Comparison of ENCODE assay signal across 34 mouse cellular contexts in genomic region chr15:99549901-99550300, GRCm38 (mm10). TPM values are rescaled to one million over a fixed set of nuclear protein-coding genes. Genes with fewer than 3 reads are reported as not detected.
DNase-seq lines count a peak whose midpoint lies in the region; TF ChIP-seq lines count a peak whose summit lies in the region.
"Had no signal": no experiment of that assay in that cellular context is flagged by ENCODE, and none has a peak within 500 bp of the region (broad histone marks: within the 10 kb centered on the region; RNA-seq: fewer than 3 reads in every experiment).

No protein-coding gene starts in this region.

- no peaks in the 10 kb centered on the region for H3K4me1 ChIP-seq in ES-Bruce4 (ENCODE audit: control insufficient read depth, insufficient read depth, low read length)
- no peaks in the 10 kb centered on the region for H3K4me1 ChIP-seq in lung, adult 2 months (ENCODE audit: control insufficient read depth, insufficient read depth, low read length)
- H3K4me1 ChIP-seq: forebrain, embryonic 13.5 days; heart, embryonic 12.5 days; heart, embryonic 15.5 days had no signal

- H3K27ac ChIP-seq in ES-Bruce4 (ENCODE audit: insufficient read depth, low read length): no peak overlapping the region
- H3K27ac ChIP-seq: embryonic facial prominence, embryonic 10.5 days; embryonic facial prominence, embryonic 13.5 days; forebrain, embryonic 10.5 days; forebrain, embryonic 13.5 days; heart, embryonic 15.5 days; hindbrain, embryonic 14.5 days; hindbrain, postnatal 0 days had no signal

- no peak for TF ChIP-seq CTCF in ES-Bruce4 (IDR thresholded peaks at IDR 0.05; ENCODE audit: low read depth, low read length)
- no peak for TF ChIP-seq CTCF in lung, adult 2 months (IDR thresholded peaks at IDR 0.05; ENCODE audit: insufficient read depth, low read length)

- intact Hi-C loops in left cerebral cortex, postnatal 36 days (cut with DNase I): no loop called here

- 63% methylated on average over 2 of the region's 2 CpGs for WGBS in lung, adult 2 months

- no peak for TF ChIP-seq POLR2A in ES-Bruce4 (IDR thresholded peaks at IDR 0.05; ENCODE audit: insufficient read depth, low read length)
- TF ChIP-seq POLR2A in lung, adult 2 months (IDR thresholded peaks at IDR 0.05; ENCODE audit: borderline replicate concordance, extremely low read depth, low read depth, low read length): no peak

- peak; percentile 33 for DNase-seq in 3T3-L1 (ENCODE audit: low read depth, low spot score)
- peak; percentile 56 for DNase-seq in NIH3T3 (ENCODE audit: low read depth)
- DNase-seq in fibroblast of lung, adult 2 months (ENCODE audit: low read depth): peak; percentile 62
- DNase-seq in lung, adult 2 months: no peak
- DNase-seq in left cerebral cortex, postnatal 36 days (ENCODE audit: low spot score in 2 of 2): no peak
- DNase-seq: adrenal gland, postnatal 10 days; adrenal gland, postnatal 36 days; cerebellum, adult 11 months; cerebellum, adult 8-10 months; cerebellum, postnatal 10 days; cerebellum, postnatal 36 days; embryo, embryonic 11 days; gastrocnemius, postnatal 25 days; heart, postnatal 10 days; heart, postnatal 36 days; kidney, adult 18-20 months; kidney, adult 9 months had no signal

- no peak overlapping the region for H3K4me3 ChIP-seq in ES-Bruce4 (ENCODE audit: low read depth, low read length)
- H3K4me3 ChIP-seq in lung, adult 2 months (replicated peaks; ENCODE audit: extremely low read depth, low read depth, low read length): no peak overlapping the region
- H3K4me3 ChIP-seq: embryonic facial prominence, embryonic 10.5 days; embryonic facial prominence, embryonic 13.5 days; erythroblast, embryonic 14.5 days; forebrain, embryonic 10.5 days; forebrain, embryonic 13.5 days; heart, embryonic 12.5 days; heart, embryonic 15.5 days had no signal

- H3K36me3 ChIP-seq in ES-Bruce4 (ENCODE audit: control insufficient read depth, insufficient read depth, low read length, poor library complexity, severe bottlenecking): no peaks in the 10 kb centered on the region
- H3K36me3 ChIP-seq: embryonic facial prominence, embryonic 10.5 days; embryonic facial prominence, embryonic 13.5 days; forebrain, embryonic 10.5 days; heart, embryonic 12.5 days; heart, embryonic 15.5 days had no signal

- H3K9ac ChIP-seq in ES-Bruce4 (ENCODE audit: low read depth, poor library complexity, severe bottlenecking): no peak overlapping the region
- H3K9ac ChIP-seq: embryonic facial prominence, embryonic 13.5 days; forebrain, embryonic 13.5 days; heart, embryonic 12.5 days; heart, embryonic 15.5 days; hindbrain, embryonic 14.5 days had no signal

- H3K27me3 ChIP-seq in ES-Bruce4 (ENCODE audit: control insufficient read depth, insufficient read depth, low read length, poor library complexity, severe bottlenecking): no peaks in the 10 kb centered on the region
- H3K27me3 ChIP-seq: forebrain, embryonic 13.5 days; Patski had no signal

- no peaks in the 10 kb centered on the region for H3K9me3 ChIP-seq in ES-Bruce4 (replicated peaks; ENCODE audit: control insufficient read depth, insufficient read depth, low read length, poor library complexity, severe bottlenecking)
- H3K9me3 ChIP-seq: embryonic facial prominence, embryonic 10.5 days; embryonic facial prominence, embryonic 13.5 days; forebrain, embryonic 10.5 days; forebrain, embryonic 13.5 days; heart, embryonic 12.5 days; heart, embryonic 15.5 days had no signal

- TF ChIP-seq EP300 in ES-Bruce4 (IDR thresholded peaks at IDR 0.05; ENCODE audit: insufficient read depth, low read depth, low read length): 0 out of 2 replicates have a peak, but pooled peaks have one; percentile 38

RNA-seq across cellular contexts. Expression of gene Faim2, which starts 21.9 kb away (rescaled TPM):
- polyA plus RNA-seq in ES-Bruce4 (2011; ENCODE audit: insufficient read depth, insufficient read length, low read depth, missing spikeins): 0.72 and 0.90 TPM in 2 replicates
- polyA plus RNA-seq in lung, adult 2 months (2012; rRNA removed): 17.4 and 29.7 TPM in 2 replicates
- total RNA-seq in left cerebral cortex, postnatal 36 days (2021): 100 to 1,000 TPM; 365 to 407 TPM
- polyA plus RNA-seq: erythroblast, embryonic 14.5 days had no signal

RNA-seq across cellular contexts. Expression of gene Aqp2, which starts 29.0 kb away (rescaled TPM):
- not detected in 2 replicates for polyA plus RNA-seq in ES-Bruce4 (2011; ENCODE audit: insufficient read depth, insufficient read length, low read depth, missing spikeins)
- 1.1 and 1.3 TPM in 2 replicates for polyA plus RNA-seq in lung, adult 2 months (2012; rRNA removed)
- total RNA-seq in left cerebral cortex, postnatal 36 days (2021): not detected
- total RNA-seq: gastrocnemius, postnatal 25 days; heart, adult 18-20 months; heart, postnatal 10 days; heart, postnatal 36 days; hindbrain, postnatal 0 days had no signal
- polyA plus RNA-seq: activated CD4-positive, CD25-positive, alpha-beta regulatory T cell, adult 4 months; embryonic facial prominence, embryonic 10.5 days; embryonic facial prominence, embryonic 13.5 days; erythroblast, embryonic 14.5 days; forebrain, embryonic 10.5 days; forebrain, embryonic 13.5 days; forebrain, embryonic 16.5 days; heart, embryonic 12.5 days; heart, embryonic 15.5 days; hindbrain, embryonic 11.5 days; hindbrain, embryonic 14.5 days; inflammation-experienced regulatory T-cells, adult 6 months; intestine, embryonic 16.5 days; Patski had no signal

RNA-seq across cellular contexts. Expression of gene Aqp5, which starts 40.7 kb away (rescaled TPM):
- not detected in 2 replicates for polyA plus RNA-seq in ES-Bruce4 (2011; ENCODE audit: insufficient read depth, insufficient read length, low read depth, missing spikeins)
- polyA plus RNA-seq in lung, adult 2 months (2012; rRNA removed): 511 and 692 TPM in 2 replicates
- under 1 TPM; 0.23 to 0.37 TPM for total RNA-seq in left cerebral cortex, postnatal 36 days (2021)
- total RNA-seq: gastrocnemius, postnatal 25 days; heart, postnatal 36 days had no signal
- polyA plus RNA-seq: activated CD4-positive, CD25-positive, alpha-beta regulatory T cell, adult 4 months; embryonic facial prominence, embryonic 10.5 days; erythroblast, embryonic 14.5 days; forebrain, embryonic 10.5 days; inflammation-experienced regulatory T-cells, adult 6 months had no signal

RNA-seq across cellular contexts. Expression of gene Aqp6, which starts 51.3 kb away (rescaled TPM):
- 0.32 and 0.42 TPM in 2 replicates for polyA plus RNA-seq in ES-Bruce4 (2011; ENCODE audit: insufficient read depth, insufficient read length, low read depth, missing spikeins)
- not detected in 2 replicates for polyA plus RNA-seq in lung, adult 2 months (2012; rRNA removed)
- under 1 TPM; 0.48 to 0.81 TPM for total RNA-seq in left cerebral cortex, postnatal 36 days (2021)
- total RNA-seq: adrenal gland, postnatal 10 days; adrenal gland, postnatal 36 days; gastrocnemius, postnatal 25 days; heart, postnatal 10 days; heart, postnatal 36 days had no signal
- polyA plus RNA-seq: activated CD4-positive, CD25-positive, alpha-beta regulatory T cell, adult 4 months; embryonic facial prominence, embryonic 10.5 days; embryonic facial prominence, embryonic 13.5 days; erythroblast, embryonic 14.5 days; forebrain, embryonic 10.5 days; forebrain, embryonic 13.5 days; forebrain, embryonic 16.5 days; heart, embryonic 12.5 days; heart, embryonic 15.5 days; inflammation-experienced regulatory T-cells, adult 6 months; intestine, embryonic 16.5 days; Patski had no signal

Comparison
In these comparisons a context has a peak if more than half of its experiments do, and no peak if none do; other contexts are left out.
1. DNase-seq: peak in 3T3-L1 (single experiment), NIH3T3 (single experiment) and fibroblast of lung, adult 2 months (single experiment); none in lung, adult 2 months (single experiment) and left cerebral cortex, postnatal 36 days (0 of 2).
2. RNA of gene Aqp5, which starts 40.7 kb away (polyA plus RNA-seq): 511 to 692 TPM in lung, adult 2 months; not detected in ES-Bruce4; every median in the first group is over 100 times any median in the second.